Mouse (Mus musculus) heart, adult 2 months (tissue): Measurements from ENCODE around the gene Ccdc115.

Experiments
- CTCF ChIP-seq: fragments of 200-600 bp; IDR thresholded peaks from 2 replicates; pipeline ENCODE4 v1.8.1; 2022; ENCODE audit warnings: antibody characterized with exemption, mild to moderate bottlenecking, moderate library complexity
- EP300 ChIP-seq: fragments of 200-500 bp; IDR thresholded peaks from 2 replicates; pipeline ENCODE4 v1.6.1; 2011; ENCODE audit warnings: low read depth, low read length, control low read depth; ENCODE audit not compliant: insufficient read depth
- POLR2A ChIP-seq: fragments of 200-500 bp; IDR thresholded peaks from 2 replicates; pipeline ENCODE4 v1.6.1; 2011; ENCODE audit warnings: mild to moderate bottlenecking, low read depth, low read length, control low read depth; ENCODE audit not compliant: insufficient read depth

- TF ChIP-seq EP300 (no peak), CTCF (no peak), POLR2A (no peak)
These were observed 29.0 kb upstream of the Ccdc115 start for GRCm38 (mm10) chr1:34468500-34468899.
